Mouse (Mus musculus) 3T3-L1 (cell line): ENCODE data around the gene Bco1.

Experiments used
- DNase-seq: peaks from one replicate; pipeline ENCODE4 v3.0.0-alpha.2; 2015; ENCODE audit warnings: low read depth, low spot score

Bco1 gene

DNA sequence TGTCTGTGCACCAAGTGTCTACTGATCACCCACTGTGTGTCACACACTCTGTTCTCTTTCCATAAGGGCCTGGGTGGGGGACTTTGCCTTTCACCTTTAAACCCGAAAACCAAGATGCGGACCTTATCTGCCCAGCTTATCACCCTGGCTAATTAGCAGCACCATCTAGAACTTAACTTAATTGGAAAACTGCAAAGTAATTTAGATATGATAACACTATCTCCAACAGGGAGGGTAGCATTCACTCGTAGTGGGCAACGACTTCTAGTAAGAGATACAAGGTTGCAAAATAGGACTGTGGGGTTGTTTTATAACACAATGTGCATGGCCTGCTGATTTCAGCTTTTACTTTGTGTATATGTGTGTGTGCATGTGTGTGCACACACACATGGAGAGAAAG is 5.9 kb upstream of the Bco1 start:
- DNase-seq = no peak

DNA sequence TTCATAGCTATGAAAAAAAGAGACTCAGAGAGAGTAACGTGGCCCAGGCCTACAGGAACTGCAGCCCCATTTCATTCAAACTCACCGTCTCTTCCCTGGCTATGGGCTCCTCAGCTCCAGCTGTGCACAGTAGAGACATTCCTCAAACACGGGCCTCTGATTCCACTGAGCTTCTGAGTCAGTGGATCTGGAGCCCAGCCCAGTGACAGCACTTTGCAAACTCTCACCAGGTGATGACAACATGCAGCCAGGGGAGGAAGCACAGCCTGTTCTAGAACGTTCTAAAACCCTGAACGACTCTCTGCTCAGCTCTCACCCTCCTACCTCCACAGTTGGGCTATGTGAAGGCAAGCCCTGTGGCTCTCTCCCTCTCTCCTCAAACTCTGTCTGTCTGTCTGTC is 1.6 kb upstream of the Bco1 start:
- peak; percentile 97 for DNase-seq

- no peak for DNase-seq
Observed at GRCm38 (mm10) chr8:117097051-117097563, 1.5 kb downstream of the Bco1 start.

- peak; percentile 97 for DNase-seq
Observed at GRCm38 (mm10) chr8:117097564-117098191, 2.0 kb downstream of the Bco1 start.

- DNase-seq = peak; percentile 58
Observed at GRCm38 (mm10) chr8:117107533-117107932, 11.9 kb downstream of the Bco1 start.

GRCm38 (mm10) chr8:117109018-117109711 is 13.5 kb downstream of the Bco1 start:
- no peak for DNase-seq

GRCm38 (mm10) chr8:117109801-117110390 is 14.2 kb downstream of the Bco1 start:
- peak; percentile 48 for DNase-seq

- no peak for DNase-seq
Observed at GRCm38 (mm10) chr8:117111641-117112040, 16.0 kb downstream of the Bco1 start.

- no peak for DNase-seq
Observed at GRCm38 (mm10) chr8:117112261-117112660, 16.6 kb downstream of the Bco1 start.

DNA sequence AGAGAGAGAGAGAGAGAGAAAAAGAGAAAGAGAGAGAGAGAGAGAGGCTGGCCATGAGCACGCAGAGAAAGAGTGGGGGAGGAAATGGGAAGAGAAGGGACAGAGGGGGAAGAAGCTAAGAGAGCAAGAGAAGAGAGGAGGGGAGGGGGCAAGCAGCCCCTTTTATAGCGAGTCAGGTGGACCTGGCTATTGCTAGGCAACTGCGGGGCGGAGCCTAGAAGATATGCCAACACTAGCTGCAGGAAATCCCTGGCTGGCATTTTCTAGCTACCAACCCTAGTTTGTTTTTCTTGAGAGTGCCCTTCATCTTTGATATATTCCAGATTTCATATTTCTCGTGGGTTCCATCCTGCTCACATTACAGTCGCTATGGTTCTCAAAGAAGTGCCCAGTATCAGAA is 19.4 kb downstream of the Bco1 start:
- DNase-seq = no peak

- no peak for DNase-seq
Observed at GRCm38 (mm10) chr8:117115676-117116446, 20.2 kb downstream of the Bco1 start.

DNA sequence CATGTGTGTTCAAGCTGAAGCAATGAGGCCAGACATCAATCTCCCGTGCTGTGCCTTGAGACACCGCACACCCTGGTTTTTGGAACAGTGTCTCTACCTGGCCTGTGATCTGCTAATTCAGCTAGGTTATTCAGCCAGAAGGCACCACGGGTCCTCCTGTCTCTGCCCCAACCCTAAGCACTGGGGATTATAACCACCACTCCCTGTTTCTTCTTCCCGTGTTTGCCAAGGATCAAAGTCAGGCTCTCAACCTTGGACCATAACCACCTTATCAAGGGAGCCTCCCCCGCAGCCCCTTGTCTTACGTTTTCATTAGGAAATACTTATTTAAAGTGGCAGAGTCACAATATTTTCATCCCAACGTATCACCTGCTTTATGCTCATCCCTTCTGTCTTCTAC is 20.9 kb downstream of the Bco1 start:
- no peak for DNase-seq

DNA sequence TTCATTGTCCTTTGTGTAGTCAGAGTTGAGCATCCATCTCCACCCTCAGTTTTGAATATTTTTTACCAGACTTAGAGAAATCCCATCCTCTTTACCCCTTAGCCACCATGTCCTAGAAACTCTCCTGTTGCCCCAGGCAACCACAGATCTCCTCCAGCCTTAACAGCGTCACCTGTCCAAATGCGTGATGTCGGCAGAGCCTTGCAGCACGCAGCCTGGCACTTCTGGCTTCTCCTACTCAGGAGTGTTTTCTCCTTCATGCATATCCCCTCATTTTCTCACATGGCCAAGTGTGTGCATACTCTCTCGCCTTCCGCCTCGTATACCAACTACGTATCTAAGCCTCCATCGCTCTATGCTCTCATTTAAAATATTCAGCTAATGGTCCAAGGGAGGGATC is 22.8 kb downstream of the Bco1 start:
- DNase-seq = no peak

GRCm38 (mm10) chr8:117121277-117121676 is 25.6 kb downstream of the Bco1 start:
- peak; percentile 39 for DNase-seq

DNA sequence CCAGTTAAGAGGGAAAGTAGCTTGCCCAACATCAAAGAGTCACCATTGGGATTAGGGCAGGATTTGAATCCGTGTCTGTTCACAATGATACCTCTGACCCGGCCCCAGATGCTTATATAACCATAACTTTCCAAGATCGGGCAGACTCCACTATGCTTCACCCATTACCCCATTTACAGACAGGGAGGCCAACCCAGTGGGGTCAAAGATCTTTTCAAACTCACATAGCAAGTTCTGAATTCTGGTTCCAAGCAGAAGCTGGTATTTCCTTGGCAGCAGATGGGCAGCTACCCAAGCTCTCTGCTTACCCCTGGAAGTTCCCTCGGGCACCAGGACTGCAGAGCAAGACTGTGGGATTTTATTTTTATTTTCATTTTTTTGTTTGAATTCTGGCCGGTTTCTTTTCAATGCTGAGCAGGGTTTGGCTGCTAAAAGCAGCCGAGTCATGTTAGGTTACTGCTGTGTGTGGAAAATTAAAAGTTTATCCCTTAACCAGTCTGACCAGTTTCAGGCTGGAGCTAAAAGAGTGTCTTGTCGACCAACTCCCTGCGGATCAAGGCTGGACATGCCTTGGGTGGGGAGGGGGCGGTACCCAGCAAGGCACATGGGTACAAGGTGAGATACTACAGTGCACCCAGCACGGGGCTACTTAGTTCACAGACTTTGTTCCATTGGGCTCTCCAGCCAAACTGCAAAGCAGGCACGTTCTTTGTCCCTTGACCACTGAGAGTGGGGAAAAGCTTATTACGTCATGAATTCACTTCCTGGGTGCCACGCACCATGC is 28.4 kb downstream of the Bco1 start:
- DNase-seq = no peak

- DNase-seq = no peak
Observed at GRCm38 (mm10) chr8:117125854-117126253, 30.2 kb downstream of the Bco1 start.

GRCm38 (mm10) chr8:117126411-117126810 is 30.8 kb downstream of the Bco1 start:
- no peak for DNase-seq

GRCm38 (mm10) chr8:117127063-117127462 is 31.4 kb downstream of the Bco1 start:
- no peak for DNase-seq

- DNase-seq = no peak
Observed at GRCm38 (mm10) chr8:117133702-117134101, 38.0 kb downstream of the Bco1 start.

DNA sequence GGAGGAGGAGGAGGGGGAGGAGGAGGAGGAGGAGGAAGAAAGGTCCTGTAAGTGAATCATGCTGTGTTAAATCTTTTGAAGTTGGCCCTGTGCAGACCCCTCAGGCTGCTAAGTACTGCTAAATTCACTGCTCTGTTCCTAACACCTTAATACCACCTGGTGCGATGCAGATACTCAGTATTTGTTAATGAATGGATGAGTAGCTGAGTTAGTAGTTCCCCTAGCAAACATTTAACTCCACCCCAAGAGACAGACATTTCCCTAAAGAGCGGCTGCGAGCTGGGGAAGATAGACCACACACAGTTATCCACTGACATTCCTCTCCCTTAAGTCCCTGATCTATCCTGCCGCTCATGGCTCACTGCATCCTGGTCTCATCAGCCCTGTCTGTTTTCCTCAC is 40.7 kb downstream of the Bco1 start:
- no peak for DNase-seq

DNA sequence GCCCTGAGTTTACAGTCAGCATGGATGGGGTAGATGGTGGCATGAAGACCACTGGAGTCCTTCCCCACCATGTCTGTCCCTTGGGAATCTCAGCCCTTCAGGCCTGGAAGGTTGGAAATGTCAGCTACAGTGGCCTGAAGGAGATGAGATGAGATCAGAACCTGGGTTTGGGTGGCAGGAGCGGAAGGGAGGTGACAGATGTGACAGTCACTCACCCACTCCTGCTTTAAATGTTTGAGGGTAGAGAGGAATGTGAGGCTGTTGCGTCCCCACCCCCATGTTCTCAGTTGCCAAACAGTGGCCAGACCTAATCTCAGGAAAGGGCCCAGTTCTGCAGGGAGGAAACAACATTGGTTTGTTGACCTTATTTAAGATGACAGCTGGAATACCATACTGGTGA is 41.1 kb downstream of the Bco1 start:
- DNase-seq = no peak
